Mouse (Mus musculus) heart, adult 2 months (tissue): ENCODE measurements around the gene Vps51.

Source experiments
- CTCF ChIP-seq: fragments of 200-600 bp; IDR thresholded peaks from 2 replicates; pipeline ENCODE4 v1.8.1; 2022; ENCODE audit warnings: antibody characterized with exemption, mild to moderate bottlenecking, moderate library complexity
- EP300 ChIP-seq: fragments of 200-500 bp; IDR thresholded peaks from 2 replicates; pipeline ENCODE4 v1.6.1; 2011; ENCODE audit warnings: low read depth, low read length, control low read depth; ENCODE audit not compliant: insufficient read depth
- POLR2A ChIP-seq: fragments of 200-500 bp; IDR thresholded peaks from 2 replicates; pipeline ENCODE4 v1.6.1; 2011; ENCODE audit warnings: mild to moderate bottlenecking, low read depth, low read length, control low read depth; ENCODE audit not compliant: insufficient read depth

DNA sequence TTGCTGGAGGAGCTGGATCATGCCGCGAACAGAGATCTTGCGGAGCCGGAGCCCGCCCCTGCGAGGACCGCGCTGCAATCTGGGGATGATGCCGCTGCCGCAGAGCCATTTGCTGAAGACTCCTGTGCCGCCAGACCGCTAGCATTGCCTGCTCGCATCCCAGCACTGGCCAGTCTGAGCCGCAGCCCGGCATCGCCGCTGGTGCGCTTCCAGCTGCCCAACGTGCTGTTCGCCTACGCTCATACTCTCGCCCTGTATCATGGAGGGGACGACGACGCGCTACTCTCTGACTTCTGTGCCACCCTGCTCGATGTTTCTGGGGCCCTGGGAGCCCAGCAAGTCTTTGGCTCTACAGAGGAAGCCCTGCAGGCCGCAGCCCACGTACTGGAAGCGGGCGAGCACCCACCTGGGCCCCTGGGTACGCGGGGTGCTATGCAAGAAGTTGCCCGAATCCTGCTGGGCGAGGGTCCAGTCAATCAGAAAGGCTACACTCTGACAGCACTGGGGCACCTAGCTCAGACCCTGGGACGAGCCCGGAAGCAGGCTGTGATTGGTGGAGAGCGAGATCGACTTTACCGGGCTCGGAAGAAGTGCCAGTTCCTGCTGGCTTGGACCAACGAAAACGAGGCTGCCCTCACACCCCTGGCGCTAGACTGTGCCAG lies 15.3 kb downstream of the Vps51 start:
- no peak for TF ChIP-seq EP300
- no peak for TF ChIP-seq POLR2A
- TF ChIP-seq CTCF, result no peak
